Mouse (Mus musculus) liver, postnatal 0 days (tissue): ENCODE results near the gene Cyp4f16.

Source experiments
- CTCF ChIP-seq: sonication (generic); IDR thresholded peaks from 2 replicates; pipeline ENCODE4 v1.5.1; 2016; ENCODE audit warnings: antibody characterized with exemption, low read depth
- EP300 ChIP-seq: IDR thresholded peaks from 2 replicates; pipeline ENCODE4 v1.6.1; 2016; ENCODE audit warnings: antibody characterized with exemption, low read depth, mild to moderate bottlenecking

- no peak for TF ChIP-seq CTCF
- TF ChIP-seq EP300 = no peak
Measured at GRCm38 (mm10) chr17:32506729-32507245, 29.6 kb upstream of the Cyp4f16 start.
